Mouse (Mus musculus) spleen, adult 2 months (tissue): ENCODE results near the gene Ubr1. TPM values are rescaled to one million over a fixed set of nuclear protein-coding genes. Genes with fewer than 3 reads are reported as not detected.

Experiments
- DNase-seq, 2 experiments: peaks; one replicate each; pipeline versions ENCODE4 v3.0.0 to v3.0.0-alpha.2; 2012 to 2021; ENCODE audit warnings: low spot score in 2 of 2, low read depth in 1 of 2
- H3K27ac ChIP-seq: fragments of 200-500 bp; 2 replicates; pipeline ENCODE4 v1.5.1; 2012; ENCODE audit warnings: low read length, inconsistent platforms; ENCODE audit not compliant: insufficient read depth
- H3K27me3 ChIP-seq: fragments of 200-500 bp; 2 replicates; pipeline ENCODE4 v1.6.1; 2012; ENCODE audit warnings: mild to moderate bottlenecking, moderate library complexity, low read length, inconsistent platforms; ENCODE audit not compliant: control insufficient read depth, insufficient read depth
- H3K36me3 ChIP-seq: fragments of 200-500 bp; 2 replicates; pipeline ENCODE4 v1.6.1; 2012; ENCODE audit warnings: mild to moderate bottlenecking, low read length, inconsistent platforms; ENCODE audit not compliant: control insufficient read depth, insufficient read depth
- H3K4me1 ChIP-seq: fragments of 200-500 bp; 2 replicates; pipeline ENCODE4 v1.6.1; 2011; ENCODE audit warnings: inconsistent platforms; ENCODE audit not compliant: control insufficient read depth, insufficient read depth, insufficient read length
- H3K4me3 ChIP-seq: fragments of 200-500 bp; 2 replicates; pipeline ENCODE4 v1.5.1; 2011; ENCODE audit warnings: mild to moderate bottlenecking, inconsistent platforms; ENCODE audit not compliant: insufficient read depth, insufficient read length; ENCODE audit errors: extremely low read depth
- CTCF ChIP-seq: fragments of 200-500 bp; IDR thresholded peaks from 2 replicates; pipeline ENCODE4 v1.5.1; 2011; ENCODE audit warnings: mild to moderate bottlenecking, inconsistent platforms; ENCODE audit not compliant: insufficient read depth, insufficient read length, insufficient replicate concordance; ENCODE audit errors: extremely low read depth
- POLR2A ChIP-seq: fragments of 200-500 bp; IDR thresholded peaks from 2 replicates; pipeline ENCODE4 v1.6.1; 2011; ENCODE audit warnings: low read depth, low read length, inconsistent platforms
- WGBS: fragments of 180-500 bp; shearing (Covaris S2); methylation state at CpG from one replicate; pipeline ENCODE4 v1.1.7; 2018; 5-methylcytosine and 5-hydroxymethylcytosine counted together
- polyA plus RNA-seq: library from polyadenylated mRNA; depleted of rRNA; stranded (reverse); fragments of >200 nt; gene quantifications from 2 replicates; pipeline ENCODE4 v1.2.3, GENCODE M21; 2012; rRNA removed

The Ubr1 gene
- polyA plus RNA-seq: 25.3 and 31.5 TPM in 2 replicates

GRCm38 (mm10) chr2:120970559-120971080 lies at the start of gene Ubr1:
TSS of gene Ubr1 (minus strand) at chr2:120970715.
- no peak for TF ChIP-seq CTCF
- peak; percentile 92 for TF ChIP-seq POLR2A
- Histone ChIP-seq H3K27me3 (no peaks in the 10 kb centered on the region), H3K4me3 (peak within 1 kb of the TSS; percentile 98), H3K36me3 (no peaks in the 10 kb centered on the region), H3K27ac (peak within 1 kb of the TSS; percentile 90), H3K4me1 (peaks cover 2% of the 10 kb centered on the region)
- DNase-seq: peak; percentile 76 to 87
- under 1% methylated on average over 39 of the region's 39 CpGs for WGBS

GRCm38 (mm10) chr2:121017151-121017550 lies 46.6 kb upstream of the Ubr1 start:
- Histone ChIP-seq H3K27me3 (no peaks in the 10 kb centered on the region), H3K4me3 (no peak overlapping the region), H3K4me1 (no peaks in the 10 kb centered on the region), H3K27ac (no peak overlapping the region), H3K36me3 (peaks cover 34% of the 10 kb centered on the region)
- 96% methylated on average over 1 of the region's 1 CpGs for WGBS
- TF ChIP-seq CTCF (no peak), POLR2A (no peak)
- no peak for DNase-seq

GRCm38 (mm10) chr2:121016226-121016625 lies 45.7 kb upstream of the Ubr1 start:
- no peak for TF ChIP-seq POLR2A
- no peak for TF ChIP-seq CTCF
- Histone ChIP-seq H3K36me3 (peaks cover 41% of the 10 kb centered on the region), H3K4me1 (no peaks in the 10 kb centered on the region), H3K4me3 (no peak overlapping the region), H3K27me3 (no peaks in the 10 kb centered on the region), H3K27ac (no peak overlapping the region)
- WGBS: 95% methylated on average over 9 of the region's 9 CpGs
- no peak for DNase-seq

GRCm38 (mm10) chr2:121015507-121015906 lies 45.0 kb upstream of the Ubr1 start:
- Histone ChIP-seq H3K4me1 (no peaks in the 10 kb centered on the region), H3K27ac (no peak overlapping the region), H3K27me3 (no peaks in the 10 kb centered on the region), H3K36me3 (peaks cover 44% of the 10 kb centered on the region), H3K4me3 (no peak overlapping the region)
- DNase-seq: no peak
- TF ChIP-seq POLR2A: no peak
- no peak for TF ChIP-seq CTCF
- 90% methylated on average over 2 of the region's 2 CpGs for WGBS

GRCm38 (mm10) chr2:121012676-121013075 lies 42.2 kb upstream of the Ubr1 start:
- H3K4me1 ChIP-seq: peaks cover 2% of the 10 kb centered on the region; the same call in 1 of the 2 replicates
- 96% methylated on average over 9 of the region's 9 CpGs for whole genome bisulfite sequencing
- DNase-seq: no peak
- no peaks in the 10 kb centered on the region for H3K27me3 ChIP-seq
- no peak overlapping the region for H3K4me3 ChIP-seq
- H3K27ac ChIP-seq: no peak overlapping the region
- peaks cover 41% of the 10 kb centered on the region for H3K36me3 ChIP-seq
- no peak for TF ChIP-seq POLR2A
- no peak for TF ChIP-seq CTCF

- WGBS: 18% methylated on average over 5 of the region's 5 CpGs
These were observed 38.7 kb upstream of the Ubr1 start for GRCm38 (mm10) chr2:121009071-121009677.

GRCm38 (mm10) chr2:121008664-121009007 lies 38.1 kb upstream of the Ubr1 start:
- Histone ChIP-seq H3K4me1 (peaks cover 2% of the 10 kb centered on the region; the same call in 1 of the 2 replicates), H3K4me3 (peak overlapping the region; percentile 100), H3K27me3 (no peaks in the 10 kb centered on the region), H3K36me3 (peaks cover 16% of the 10 kb centered on the region), H3K27ac (peak overlapping the region; percentile 73)
- TF ChIP-seq POLR2A (no peak), CTCF (no peak)
- WGBS: 1% methylated on average over 12 of the region's 12 CpGs
- no peak for DNase-seq

More at GRCm38 (mm10) chr2:121009071-121009677, 38.7 kb upstream of the Ubr1 start:
- Histone ChIP-seq H3K27me3 (no peaks in the 10 kb centered on the region), H3K36me3 (peaks cover 16% of the 10 kb centered on the region), H3K27ac (no peak overlapping the region), H3K4me3 (peak overlapping the region; percentile 100), H3K4me1 (peaks cover 2% of the 10 kb centered on the region; the same call in 1 of the 2 replicates)
- DNase-seq: no peak
- TF ChIP-seq POLR2A (no peak), CTCF (no peak)
